Mouse (Mus musculus): ENCODE data around the gene Micu2.

Gene Micu2

GRCm38 (mm10) chr14:57890011-57890842 lies 108.8 kb downstream of the Micu2 start, which contains the start of gene Zdhhc20:
Zdhhc20 (minus strand) TSS chr14:57890276.
- peak; percentile 94 for DNase-seq

GRCm38 (mm10) chr14:57889541-57890010 lies 109.5 kb downstream of the Micu2 start:
- no peak for DNase-seq

- no peak for DNase-seq
Measured at GRCm38 (mm10) chr14:57887171-57887570, 111.9 kb downstream of the Micu2 start.

GRCm38 (mm10) chr14:57886032-57886431 lies 113.0 kb downstream of the Micu2 start:
- DNase-seq, result no peak

GRCm38 (mm10) chr14:57883341-57883740 lies 115.7 kb downstream of the Micu2 start:
- DNase-seq, result no peak

- DNase-seq, result no peak
Measured at GRCm38 (mm10) chr14:57882720-57883119, 116.3 kb downstream of the Micu2 start.

GRCm38 (mm10) chr14:57881793-57882192 lies 117.3 kb downstream of the Micu2 start:
- peak; percentile 74 for DNase-seq

- no peak for DNase-seq
Measured at GRCm38 (mm10) chr14:57881074-57881473, 118.0 kb downstream of the Micu2 start.

- DNase-seq, result no peak
Measured at GRCm38 (mm10) chr14:57877921-57878320, 121.1 kb downstream of the Micu2 start.

- DNase-seq, result no peak
Measured at GRCm38 (mm10) chr14:57866676-57867276, 132.3 kb downstream of the Micu2 start.

All from kidney, adult 11 months (tissue).